Mouse (Mus musculus): ENCODE measurements at regions not wholly inside any gene's neighbourhood (a gene's known extent, or its start where the extent isn't known, plus 50 kb on each side); places are given as distances from the start of the nearest gene placed in this dataset.

DNA sequence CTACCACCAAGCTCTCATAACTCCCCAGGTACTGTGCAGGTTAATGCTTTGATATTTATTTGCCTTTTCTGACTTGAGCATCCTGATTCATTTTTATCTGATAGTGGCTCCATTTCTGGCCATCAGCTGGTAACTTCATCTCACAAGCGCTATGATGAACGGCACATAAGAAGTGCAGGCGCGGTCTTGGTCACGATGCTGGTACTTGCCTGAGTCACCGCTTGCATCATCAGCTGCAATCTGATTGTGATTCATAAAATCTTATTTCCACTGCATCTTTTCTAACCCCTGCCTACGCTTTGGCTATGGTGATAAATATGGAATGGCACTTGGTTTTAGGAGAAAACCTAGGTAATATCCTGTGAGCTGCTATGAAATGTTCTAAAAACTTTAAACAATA lies 128.3 kb downstream of the Stk31 start:
- no peak for TF ChIP-seq CTCF (IDR thresholded peaks at IDR 0.05; ENCODE audit: low read depth)
- no peak for TF ChIP-seq EP300 (IDR thresholded peaks at IDR 0.05; ENCODE audit: low read depth)

Data from liver, embryonic 14.5 days (tissue).